Mouse (Mus musculus): Measurements from ENCODE around the gene Il20ra.
A peak's percentile ranks its signal among the peaks of the same experiment; 100 is the strongest.

DNA sequence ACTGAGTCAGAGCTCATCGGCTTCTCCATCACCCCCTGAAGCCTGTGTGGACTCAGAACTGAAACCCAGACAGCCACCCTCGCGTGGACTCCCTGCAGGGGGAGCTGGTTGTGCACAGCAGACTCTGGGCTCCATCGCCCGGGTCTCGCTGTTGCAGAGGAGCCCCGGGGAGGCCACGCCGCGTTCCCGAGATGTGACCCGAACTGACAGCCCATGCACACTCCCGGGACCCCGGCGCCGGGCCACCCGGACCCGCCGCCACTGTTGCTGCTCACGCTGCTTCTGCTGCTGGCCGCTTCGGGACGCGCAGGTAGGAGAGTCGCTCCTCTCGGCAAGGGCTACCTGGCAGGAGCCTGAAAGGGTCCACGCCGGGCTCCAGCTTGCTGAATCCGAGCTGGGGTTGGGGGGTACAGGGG, at the start of gene Il20ra:
- TF ChIP-seq CTCF (IDR thresholded peaks at IDR 0.05; ENCODE audit: low read depth) (peak; percentile 59), EP300 (IDR thresholded peaks at IDR 0.05; ENCODE audit: low read depth) (no peak)
